Mouse (Mus musculus) liver, postnatal 0 days (tissue): ENCODE measurements at regions not wholly inside any gene's neighbourhood (a gene's known extent, or its start where the extent isn't known, plus 50 kb on each side); places are given as distances from the start of the nearest gene placed in this dataset.

Experiments used
- CTCF ChIP-seq: sonication (generic); IDR thresholded peaks from 2 replicates; pipeline ENCODE4 v1.5.1; 2016; ENCODE audit warnings: antibody characterized with exemption, low read depth
- EP300 ChIP-seq: IDR thresholded peaks from 2 replicates; pipeline ENCODE4 v1.6.1; 2016; ENCODE audit warnings: antibody characterized with exemption, low read depth, mild to moderate bottlenecking

DNA sequence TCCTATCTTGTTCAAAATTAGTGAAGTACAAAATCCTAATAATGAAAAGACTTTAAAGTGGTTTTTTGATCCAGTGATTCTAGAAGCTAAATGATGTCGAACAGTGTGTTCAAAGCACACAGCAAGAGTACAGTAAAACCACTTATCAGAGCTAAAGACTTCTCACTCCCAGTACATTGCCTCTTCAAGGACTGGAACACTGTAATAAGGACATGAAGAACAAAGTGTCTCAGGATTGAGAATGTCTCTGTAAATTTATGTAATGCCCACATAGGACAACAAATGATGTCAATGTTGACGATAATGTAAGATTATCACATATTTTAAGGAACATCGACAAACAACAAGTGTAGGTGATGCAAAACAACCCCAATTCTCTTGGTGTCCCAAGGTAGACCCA lies 78.1 kb upstream of the Zpld1 start:
- TF ChIP-seq CTCF (no peak), EP300 (no peak)
